Mouse (Mus musculus): ENCODE data around the gene Gfi1. TPM values are rescaled to one million over a fixed set of nuclear protein-coding genes. Genes with fewer than 3 reads are reported as not detected.

Gene Gfi1
- total RNA-seq, 1 experiment from 2014 or later, result 1.9 TPM

GRCm38 (mm10) chr5:107687592-107688498, 38.0 kb downstream of the Gfi1 start:
- peak; percentile 96 for ATAC-seq (ENCODE audit: extremely low read depth, insufficient number of reproducible peaks, low FRiP score, poor library complexity, severe bottlenecking)

- no peak for ATAC-seq (ENCODE audit: extremely low read depth, insufficient number of reproducible peaks, low FRiP score, poor library complexity, severe bottlenecking)
These were observed 38.7 kb downstream of the Gfi1 start for GRCm38 (mm10) chr5:107687161-107687560.

DNA sequence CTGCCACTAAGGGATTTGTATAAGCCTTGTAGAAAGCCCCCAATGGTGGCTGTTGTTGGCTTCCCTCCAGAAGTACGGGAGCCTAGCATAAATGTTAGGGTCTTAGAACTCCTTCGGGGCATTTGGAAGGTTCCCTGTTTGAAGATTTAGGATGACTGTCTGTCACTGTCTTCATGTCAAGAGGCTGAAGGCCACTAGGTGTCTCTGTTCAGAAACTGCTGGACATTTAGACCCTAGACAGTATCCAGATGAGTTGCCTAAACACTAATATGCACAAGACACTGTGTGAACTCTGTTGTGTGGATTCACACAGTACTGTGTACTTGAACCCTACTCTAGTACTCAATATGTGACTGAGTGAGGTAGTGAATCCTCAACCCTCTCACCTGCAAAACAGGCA, 41.5 kb downstream of the Gfi1 start:
- ATAC-seq (ENCODE audit: extremely low read depth, insufficient number of reproducible peaks, low FRiP score, poor library complexity, severe bottlenecking), result no peak

DNA sequence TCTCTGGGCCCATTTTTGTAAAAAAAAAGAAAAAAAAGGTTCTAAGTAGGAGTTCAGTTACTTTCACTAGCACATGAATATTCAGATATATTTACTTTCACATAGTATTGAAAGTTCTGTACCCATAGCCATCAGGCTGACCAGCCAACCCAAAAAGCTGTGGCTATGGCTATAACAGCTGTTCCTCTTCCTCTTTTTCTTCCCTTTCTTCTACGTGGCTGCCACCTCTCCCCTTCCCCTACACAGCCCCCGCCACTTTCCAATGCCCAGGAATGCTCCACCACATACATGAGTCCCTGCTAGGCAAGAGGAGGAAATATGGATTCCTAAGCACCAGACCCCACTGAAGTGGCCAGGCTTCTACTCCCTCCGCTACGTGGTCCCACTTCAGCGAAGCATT, 44.5 kb downstream of the Gfi1 start:
- no peak for ATAC-seq (ENCODE audit: extremely low read depth, insufficient number of reproducible peaks, low FRiP score, poor library complexity, severe bottlenecking)

GRCm38 (mm10) chr5:107678392-107678791, 47.4 kb downstream of the Gfi1 start:
- no peak for ATAC-seq (ENCODE audit: extremely low read depth, insufficient number of reproducible peaks, low FRiP score, poor library complexity, severe bottlenecking)

Other genes starting within 250 kb of the Gfi1 start
- 1.2 and 1.4 TPM in 2 replicates for gene Gm42669, start 218.4 kb downstream of the Gfi1 start, total RNA-seq (2017)
- gene 1700028K03Rik, start 191.3 kb downstream of the Gfi1 start, total RNA-seq (2017), result 0.12 TPM in 1 of 2 replicates, not detected in the other
- gene Rpap2, start 128.7 kb downstream of the Gfi1 start, total RNA-seq (2017), result 25.1 and 31.4 TPM in 2 replicates
- gene Glmn, start 128.1 kb downstream of the Gfi1 start, total RNA-seq (2017), result 14.3 and 17.4 TPM in 2 replicates
- gene Ube2d2b, start 104.1 kb upstream of the Gfi1 start, total RNA-seq (2017), result not detected in 2 replicates
- 23.6 and 27.4 TPM in 2 replicates for gene Evi5, start 149.1 kb upstream of the Gfi1 start, total RNA-seq (2017)
- 399 and 518 TPM in 2 replicates for gene Rpl5, start 174.5 kb upstream of the Gfi1 start, total RNA-seq (2017)